Mouse (Mus musculus): ENCODE measurements around the gene Itgb4. TPM values are rescaled to one million over a fixed set of nuclear protein-coding genes. Genes with fewer than 3 reads are reported as not detected.
"Not testable (repeated sequence)": the region's sequence is repeated elsewhere in the genome, so short reads cannot be mapped to it uniquely, and the experiment has no call there.

Gene Itgb4
- polyA plus RNA-seq, 1 experiment, result 1.3 TPM

DNA sequence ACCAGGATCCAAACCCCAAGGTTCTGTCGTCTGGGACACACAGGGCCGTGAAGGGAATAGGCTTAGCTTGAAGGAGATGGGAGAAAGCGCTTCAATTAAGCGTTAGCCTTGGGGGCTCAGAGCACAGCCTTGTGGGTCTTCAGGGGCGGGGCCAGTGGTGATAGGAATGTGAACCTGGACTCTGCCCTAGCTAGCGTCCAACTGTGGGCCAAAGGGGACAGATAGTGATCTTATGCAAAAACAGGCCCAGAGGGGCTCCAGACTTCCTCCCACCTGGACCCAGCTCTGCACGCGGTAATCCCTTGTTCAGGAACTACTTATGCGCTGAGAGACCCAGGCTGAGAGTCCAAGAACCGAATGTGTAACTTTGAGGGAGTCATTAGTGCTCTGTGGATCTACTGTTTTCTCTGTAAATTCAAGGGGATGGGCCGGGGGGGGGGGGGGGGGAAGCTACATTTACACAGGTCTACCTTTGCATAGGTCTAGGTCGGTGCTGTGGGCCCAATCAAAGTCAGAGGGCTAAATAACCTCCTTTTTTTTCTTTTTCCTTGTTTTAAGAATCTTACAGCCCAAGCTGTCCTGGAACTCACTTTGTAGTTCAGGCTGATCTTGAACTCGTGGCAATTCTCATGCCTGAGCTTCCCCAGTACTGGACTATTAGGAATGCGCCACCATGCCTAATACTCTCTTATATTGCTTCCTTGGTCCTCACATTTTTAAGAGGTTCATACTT lies 37.2 kb downstream of the Itgb4 start:
- Histone ChIP-seq H3K4me3 (ENCODE audit: insufficient read depth, low read length) (peak overlapping the region; percentile 67), H3K27ac (ENCODE audit: insufficient read depth, low read length) (no peak overlapping the region), H3K4me1 (ENCODE audit: control insufficient read depth, insufficient read depth, low read length) (no peaks in the 10 kb centered on the region)
- no peak for TF ChIP-seq POLR2A (IDR thresholded peaks at IDR 0.05; ENCODE audit: low read depth, low read length)
- TF ChIP-seq CTCF (IDR thresholded peaks at IDR 0.05; ENCODE audit: borderline replicate concordance, insufficient read depth, low read length), result no peak

GRCm38 (mm10) chr11:116012262-116012947 lies 37.9 kb downstream of the Itgb4 start, which contains the start of gene Galk1:
TSS of gene Galk1 (minus strand) at chr11:116012719.
- TF ChIP-seq POLR2A (IDR thresholded peaks at IDR 0.05; ENCODE audit: low read depth, low read length) (peak; percentile 84), CTCF (IDR thresholded peaks at IDR 0.05; ENCODE audit: borderline replicate concordance, insufficient read depth, low read length) (no peak)
- peak within 1 kb of the TSS; percentile 67 for H3K4me3 ChIP-seq (ENCODE audit: insufficient read depth, low read length)
- H3K27ac ChIP-seq (ENCODE audit: insufficient read depth, low read length), result no peak within 1 kb of the TSS
- no peaks in the 10 kb centered on the region for H3K4me1 ChIP-seq (ENCODE audit: control insufficient read depth, insufficient read depth, low read length)

- Histone ChIP-seq H3K4me3 (ENCODE audit: insufficient read depth, low read length) (no peak overlapping the region), H3K27ac (ENCODE audit: insufficient read depth, low read length) (no peak overlapping the region), H3K4me1 (ENCODE audit: control insufficient read depth, insufficient read depth, low read length) (no peaks in the 10 kb centered on the region)
- TF ChIP-seq CTCF (IDR thresholded peaks at IDR 0.05; ENCODE audit: borderline replicate concordance, insufficient read depth, low read length) (no peak), POLR2A (IDR thresholded peaks at IDR 0.05; ENCODE audit: low read depth, low read length) (no peak)
Measured at GRCm38 (mm10) chr11:116014821-116015220, 40.3 kb downstream of the Itgb4 start.

DNA sequence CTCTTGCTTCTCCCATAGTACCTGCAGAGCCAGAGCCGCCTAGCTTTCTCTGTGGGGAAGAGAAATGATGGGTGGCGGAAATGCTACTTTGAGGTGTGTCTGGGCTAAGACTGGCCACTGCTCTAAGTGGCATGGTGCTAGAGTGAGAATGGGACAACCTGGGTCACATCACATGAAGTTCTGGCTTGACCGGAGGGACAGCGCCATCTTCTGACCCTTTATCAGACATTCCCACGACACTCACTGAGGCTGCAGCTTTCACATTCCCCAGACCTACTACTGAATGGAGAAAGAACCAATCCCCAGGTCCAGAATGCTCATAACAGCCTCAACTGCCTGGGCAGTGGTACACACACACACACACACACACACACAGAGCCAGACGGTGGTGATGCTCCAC lies 43.6 kb downstream of the Itgb4 start:
- H3K4me3 ChIP-seq (ENCODE audit: insufficient read depth, low read length), result no peak overlapping the region
- H3K27ac ChIP-seq (ENCODE audit: insufficient read depth, low read length), result no peak overlapping the region
- TF ChIP-seq CTCF (IDR thresholded peaks at IDR 0.05; ENCODE audit: borderline replicate concordance, insufficient read depth, low read length) (peak; percentile 56; the same call in 1 of the 2 replicates), POLR2A (IDR thresholded peaks at IDR 0.05; ENCODE audit: low read depth, low read length) (no peak)
- no peaks in the 10 kb centered on the region for H3K4me1 ChIP-seq (ENCODE audit: control insufficient read depth, insufficient read depth, low read length)

DNA sequence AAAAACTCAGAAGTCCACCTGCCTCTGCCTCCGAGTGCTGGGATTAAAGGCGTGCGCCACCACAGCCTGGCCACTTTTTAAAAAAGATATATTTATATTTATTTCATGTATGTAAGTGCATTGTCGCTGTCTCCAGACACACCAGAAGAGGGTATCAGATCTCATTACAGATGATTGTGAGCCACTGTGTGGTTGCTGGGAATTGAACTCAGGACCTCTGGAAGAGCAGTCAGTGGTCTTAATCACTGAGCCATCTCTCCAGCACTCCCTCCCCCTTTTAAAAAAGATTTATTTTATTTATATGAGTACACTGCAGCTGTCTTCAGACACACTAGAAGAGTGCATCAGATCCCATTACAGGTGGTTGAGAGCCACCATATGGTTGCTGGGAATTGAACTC lies 44.4 kb downstream of the Itgb4 start:
- not testable (repeated sequence) for H3K27ac ChIP-seq (ENCODE audit: insufficient read depth, low read length); H3K4me1 ChIP-seq (ENCODE audit: control insufficient read depth, insufficient read depth, low read length); H3K4me3 ChIP-seq (ENCODE audit: insufficient read depth, low read length)

GRCm38 (mm10) chr11:116019360-116019791 lies 44.9 kb downstream of the Itgb4 start:
- H3K4me1 ChIP-seq (ENCODE audit: control insufficient read depth, insufficient read depth, low read length), result no peaks in the 10 kb centered on the region
- H3K27ac ChIP-seq (ENCODE audit: insufficient read depth, low read length), result no peak overlapping the region
- TF ChIP-seq CTCF (IDR thresholded peaks at IDR 0.05; ENCODE audit: borderline replicate concordance, insufficient read depth, low read length) (no peak), POLR2A (IDR thresholded peaks at IDR 0.05; ENCODE audit: low read depth, low read length) (no peak)

DNA sequence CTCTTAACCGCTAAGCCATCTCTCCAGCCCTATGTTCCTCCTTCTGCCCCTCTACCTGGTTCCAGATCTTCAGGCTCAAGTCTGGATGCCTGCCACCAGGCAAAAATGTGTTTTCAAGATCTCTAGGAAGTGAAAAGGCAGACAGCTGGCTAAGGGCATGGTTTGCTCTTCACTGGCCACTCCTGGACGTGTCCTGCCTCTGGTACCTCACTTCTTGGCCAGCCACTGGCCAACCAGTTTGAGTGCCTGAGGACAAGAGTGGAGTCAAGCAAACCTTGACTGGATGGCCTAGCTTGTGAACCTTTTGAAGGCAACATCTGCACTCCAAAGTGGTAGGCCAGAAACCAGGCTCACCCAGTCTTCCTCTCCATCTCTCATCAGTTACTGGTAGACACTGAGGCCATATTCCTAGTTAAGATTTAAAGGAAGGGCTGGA lies 45.5 kb downstream of the Itgb4 start:
- Histone ChIP-seq H3K4me1 (ENCODE audit: control insufficient read depth, insufficient read depth, low read length) (no peaks in the 10 kb centered on the region), H3K4me3 (ENCODE audit: insufficient read depth, low read length) (no peak overlapping the region), H3K27ac (ENCODE audit: insufficient read depth, low read length) (no peak overlapping the region)
- TF ChIP-seq CTCF (IDR thresholded peaks at IDR 0.05; ENCODE audit: borderline replicate concordance, insufficient read depth, low read length) (no peak), POLR2A (IDR thresholded peaks at IDR 0.05; ENCODE audit: low read depth, low read length) (peak; percentile 45)

More at GRCm38 (mm10) chr11:116019360-116019791, 44.9 kb downstream of the Itgb4 start:
- no peak overlapping the region for H3K4me3 ChIP-seq (ENCODE audit: insufficient read depth, low read length)

DNA sequence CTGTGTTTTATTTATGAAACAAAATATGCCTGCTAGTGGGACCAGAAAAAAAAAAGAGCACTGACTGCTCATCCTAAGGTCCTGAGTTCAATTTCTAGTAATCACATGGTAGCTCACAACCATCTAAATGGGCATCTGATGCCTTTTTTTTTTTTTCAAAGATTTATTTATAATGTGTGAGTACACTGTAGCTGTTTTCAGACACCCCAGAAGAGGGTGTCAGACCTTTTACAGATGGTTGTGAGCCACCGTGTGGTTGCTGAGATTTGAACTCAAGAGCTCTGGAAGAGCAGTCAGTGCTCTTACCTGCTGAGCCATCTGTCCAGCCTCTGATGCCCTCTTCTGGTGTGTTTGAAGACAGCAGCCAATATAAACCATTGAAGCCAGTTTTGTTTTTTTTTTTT lies 46.0 kb downstream of the Itgb4 start:
- no peaks in the 10 kb centered on the region for H3K4me1 ChIP-seq (ENCODE audit: control insufficient read depth, insufficient read depth, low read length)
- H3K27ac ChIP-seq (ENCODE audit: insufficient read depth, low read length), result no peak overlapping the region
- TF ChIP-seq CTCF (IDR thresholded peaks at IDR 0.05; ENCODE audit: borderline replicate concordance, insufficient read depth, low read length) (no peak), POLR2A (IDR thresholded peaks at IDR 0.05; ENCODE audit: low read depth, low read length) (peak; percentile 19; the same call in 1 of the 2 replicates)
- H3K4me3 ChIP-seq (ENCODE audit: insufficient read depth, low read length), result no peak overlapping the region

GRCm38 (mm10) chr11:116021328-116022220 lies 47.1 kb downstream of the Itgb4 start:
- H3K27ac ChIP-seq (ENCODE audit: insufficient read depth, low read length), result no peak overlapping the region
- TF ChIP-seq CTCF (IDR thresholded peaks at IDR 0.05; ENCODE audit: borderline replicate concordance, insufficient read depth, low read length), result no peak
- TF ChIP-seq POLR2A (IDR thresholded peaks at IDR 0.05; ENCODE audit: low read depth, low read length), result peak; percentile 62
- 0 out of 2 replicates have a peak overlapping the region, but pooled peaks have one; percentile 13 for H3K4me3 ChIP-seq (ENCODE audit: insufficient read depth, low read length)
- no peaks in the 10 kb centered on the region for H3K4me1 ChIP-seq (ENCODE audit: control insufficient read depth, insufficient read depth, low read length)
